Mouse (Mus musculus) megakaryocyte progenitor cell, adult 5-6 weeks (primary cell): ENCODE data around the gene 0610030E20Rik. TPM values are rescaled to one million over a fixed set of nuclear protein-coding genes. Genes with fewer than 3 reads are reported as not detected.

Experiments used
- ATAC-seq: replicated peaks from 2 replicates; pipeline ENCODE4 v1.8.0; 2016; ENCODE audit warnings: mild to moderate bottlenecking, moderate TSS enrichment, inconsistent platforms; ENCODE audit not compliant: poor library complexity
- total RNA-seq, 2 experiments: library from RNA; stranded (forward) in 1 of 2; stranded (reverse) in 1 of 2; fragments of 157-497, 149-512 nt in 1 of 2; fragments of 200-1000 nt in 1 of 2; gene quantifications; 2 replicates each; pipeline versions ENCODE4 v1.2.3 to v1.2.4; 2015 to 2017

Gene 0610030E20Rik
- total RNA-seq, 2 experiments from 2014 or later, result 23.0 to 30.3 TPM

GRCm38 (mm10) chr6:72346261-72346660, 856 bp upstream of the 0610030E20Rik start:
- 0 out of 2 replicates have a peak, but pooled peaks have one; percentile 15 for ATAC-seq

GRCm38 (mm10) chr6:72348411-72348810, 1.3 kb downstream of the 0610030E20Rik start:
- ATAC-seq, result no peak

DNA sequence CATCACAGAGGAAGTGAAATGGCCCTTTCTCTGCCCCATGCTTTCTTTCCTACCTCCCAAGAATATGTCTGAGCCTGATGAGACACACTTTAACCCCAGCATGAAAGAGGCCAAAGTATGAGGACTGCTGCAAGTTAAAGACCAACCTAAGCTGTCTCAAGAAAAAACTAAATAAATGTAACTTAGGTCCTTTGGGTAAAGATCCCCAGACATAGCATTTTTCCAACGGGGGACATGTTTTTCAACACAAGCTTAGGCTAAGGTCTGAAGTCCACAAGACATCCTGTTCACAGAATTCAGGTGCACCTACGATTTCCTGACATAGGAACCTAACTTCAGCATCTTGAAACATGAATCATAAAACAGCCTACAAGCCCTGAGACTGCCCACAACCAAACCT, 3.1 kb downstream of the 0610030E20Rik start:
- ATAC-seq, result no peak

DNA sequence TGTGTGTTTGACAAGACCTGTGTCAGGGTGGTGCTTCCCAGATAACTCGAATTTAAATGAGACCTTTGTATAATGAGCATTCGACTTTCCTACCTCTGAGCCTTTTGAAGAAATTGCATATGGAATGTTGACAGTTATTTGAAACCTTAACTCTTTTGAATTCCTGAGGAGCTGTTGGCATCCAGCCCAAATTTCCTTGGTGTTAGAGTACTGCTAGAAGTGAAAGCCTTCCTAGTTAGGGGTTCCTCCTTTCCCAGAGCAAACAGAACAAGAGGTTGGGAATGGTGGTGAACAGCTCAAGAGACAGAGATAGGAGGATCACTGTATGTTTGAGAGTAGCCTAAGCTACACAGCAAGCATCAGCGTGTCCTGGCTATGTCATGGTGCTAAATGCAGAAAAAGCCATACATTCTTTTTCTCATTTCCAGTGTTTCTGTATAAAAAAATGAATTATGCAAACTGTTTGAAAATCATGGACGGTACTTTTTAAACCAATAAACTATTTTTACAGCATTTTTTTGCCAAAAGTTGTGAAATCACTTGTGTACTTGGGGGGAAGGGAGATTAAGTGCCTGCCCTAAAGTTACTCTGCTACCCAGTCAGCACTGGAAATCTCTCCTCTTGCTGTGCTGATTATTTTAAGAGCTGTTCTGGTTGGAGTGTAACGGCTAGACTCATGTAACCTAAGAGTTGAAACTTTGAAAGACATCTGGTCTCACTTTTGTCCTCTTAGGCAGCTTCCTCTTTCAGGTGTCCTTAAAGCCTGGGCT, 5.7 kb downstream of the 0610030E20Rik start:
- ATAC-seq, result no peak

DNA sequence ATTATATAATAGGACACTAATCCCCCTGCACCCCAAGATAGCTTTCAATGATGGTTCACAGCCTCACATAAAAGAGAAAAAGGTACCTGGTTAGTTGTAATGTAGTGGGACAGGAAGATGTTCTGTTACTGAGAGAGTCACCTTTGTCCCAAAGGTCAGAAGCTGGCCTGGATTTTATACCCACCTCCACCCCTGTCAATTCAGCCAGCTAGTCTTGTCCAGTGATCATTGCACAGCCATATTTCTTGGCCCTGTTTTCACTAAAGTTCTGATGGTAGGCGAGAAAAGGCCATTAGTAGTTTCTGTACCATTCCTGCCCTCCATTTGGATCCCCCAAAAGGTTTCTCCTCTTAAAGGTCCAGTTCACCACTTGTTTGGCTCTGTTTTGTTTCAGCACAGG, 6.9 kb downstream of the 0610030E20Rik start:
- ATAC-seq, result no peak

GRCm38 (mm10) chr6:72355066-72355911, 8.2 kb downstream of the 0610030E20Rik start, which contains the start of gene Tmem150a:
TSS of gene Tmem150a (plus strand) at chr6:72355447.
- ATAC-seq, result peak; percentile 49

GRCm38 (mm10) chr6:72356001-72356532, 8.9 kb downstream of the 0610030E20Rik start:
- ATAC-seq, result no peak

DNA sequence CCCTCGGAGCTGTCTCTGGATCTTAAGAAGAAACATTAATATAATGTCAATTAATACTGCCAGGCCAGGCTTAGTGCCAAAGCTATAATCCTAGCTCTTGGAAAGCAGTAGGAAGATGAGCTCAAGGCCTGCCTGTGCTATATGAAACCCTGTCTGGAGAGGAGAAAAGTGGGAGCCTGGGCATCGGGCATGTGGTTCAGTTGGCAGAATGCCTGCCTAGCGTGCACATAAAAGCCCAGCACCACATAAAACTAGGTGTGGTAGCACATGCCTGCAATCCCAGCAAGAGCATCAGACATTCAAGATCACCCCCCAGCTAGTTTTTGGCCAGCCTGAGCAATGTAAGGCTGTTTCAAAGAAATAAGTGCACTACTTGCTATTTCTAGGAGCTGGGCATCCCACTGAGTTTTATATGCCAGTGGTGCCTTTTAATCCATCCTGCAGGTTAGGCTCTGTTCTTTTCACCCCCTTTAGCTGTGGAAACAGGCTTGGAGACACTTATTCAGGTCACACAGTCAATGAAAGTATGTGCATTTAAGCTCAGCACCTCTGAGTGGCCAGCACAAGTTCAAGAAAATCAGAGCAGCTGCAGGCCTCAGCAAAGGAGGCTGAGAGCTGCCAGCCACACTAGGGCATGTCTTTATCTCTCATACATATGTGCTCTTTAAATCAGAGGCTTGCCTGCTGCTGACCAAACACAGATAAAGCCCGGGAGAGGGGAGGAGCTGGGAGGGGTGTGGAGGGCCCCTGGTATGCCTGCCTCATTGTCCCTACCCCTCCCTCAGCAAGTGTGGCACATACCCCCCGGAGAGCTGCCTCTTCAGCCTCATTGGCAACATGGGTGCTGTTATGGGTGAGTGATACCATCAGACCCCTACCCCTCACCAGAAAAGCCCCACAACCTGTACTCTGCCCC, 10.3 kb downstream of the 0610030E20Rik start:
- peak; percentile 51 for ATAC-seq

DNA sequence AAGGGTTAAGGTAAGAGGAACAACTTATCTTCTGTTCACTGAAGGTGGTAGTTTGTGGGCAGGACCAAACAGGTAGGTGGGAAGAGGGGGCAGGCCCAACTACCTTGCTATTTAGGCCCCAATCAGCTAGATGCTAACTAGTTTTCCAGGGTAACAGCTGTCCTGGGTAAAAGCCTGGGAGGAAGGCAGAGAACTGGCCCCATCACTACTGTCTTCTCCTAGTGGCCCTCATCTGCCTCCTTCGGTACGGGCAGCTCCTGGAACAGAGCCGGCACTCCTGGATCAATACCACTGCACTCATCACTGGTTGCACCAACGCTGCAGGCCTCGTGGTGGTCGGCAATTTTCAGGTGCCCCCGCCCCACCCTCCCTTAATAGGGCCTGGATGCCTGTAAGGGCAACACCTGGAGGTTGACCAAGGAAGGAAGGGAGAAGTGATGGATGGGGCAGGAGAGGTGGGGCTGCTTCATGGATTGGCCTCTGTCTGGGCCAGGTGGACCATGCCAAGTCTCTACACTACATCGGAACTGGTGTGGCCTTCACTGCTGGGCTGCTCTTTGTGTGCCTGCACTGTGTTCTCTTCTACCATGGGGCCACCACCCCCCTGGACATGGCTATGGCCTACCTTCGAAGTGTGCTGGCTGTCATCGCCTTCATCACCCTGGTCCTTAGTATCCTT, 11.1 kb downstream of the 0610030E20Rik start:
- ATAC-seq, result no peak

DNA sequence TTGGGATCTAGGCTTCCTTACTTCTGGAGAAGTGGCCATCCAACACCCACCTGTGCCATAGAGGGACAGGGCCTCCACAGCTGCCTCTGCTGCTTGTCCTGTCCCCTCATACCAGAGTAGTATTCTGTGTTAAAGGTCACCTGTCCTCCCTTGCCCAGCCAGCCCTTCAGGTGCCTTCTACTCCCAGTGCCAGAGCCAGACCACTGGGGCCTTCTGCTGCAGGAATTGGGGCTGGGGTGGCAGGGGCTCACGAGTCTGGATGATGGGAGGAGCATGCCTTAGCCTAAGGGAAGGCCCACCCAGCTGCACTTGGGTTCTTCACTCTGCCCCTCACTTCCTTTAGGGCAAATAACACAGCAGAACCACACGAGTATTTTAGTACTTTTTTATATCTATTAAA, 12.2 kb downstream of the 0610030E20Rik start:
- ATAC-seq, result no peak

GRCm38 (mm10) chr6:72359891-72360598, 12.9 kb downstream of the 0610030E20Rik start:
- ATAC-seq, result no peak

- ATAC-seq, result no peak
Observed at GRCm38 (mm10) chr6:72360599-72360935, 13.4 kb downstream of the 0610030E20Rik start.

- peak; percentile 37 for ATAC-seq
Observed at GRCm38 (mm10) chr6:72361121-72361551, 14.0 kb downstream of the 0610030E20Rik start.

DNA sequence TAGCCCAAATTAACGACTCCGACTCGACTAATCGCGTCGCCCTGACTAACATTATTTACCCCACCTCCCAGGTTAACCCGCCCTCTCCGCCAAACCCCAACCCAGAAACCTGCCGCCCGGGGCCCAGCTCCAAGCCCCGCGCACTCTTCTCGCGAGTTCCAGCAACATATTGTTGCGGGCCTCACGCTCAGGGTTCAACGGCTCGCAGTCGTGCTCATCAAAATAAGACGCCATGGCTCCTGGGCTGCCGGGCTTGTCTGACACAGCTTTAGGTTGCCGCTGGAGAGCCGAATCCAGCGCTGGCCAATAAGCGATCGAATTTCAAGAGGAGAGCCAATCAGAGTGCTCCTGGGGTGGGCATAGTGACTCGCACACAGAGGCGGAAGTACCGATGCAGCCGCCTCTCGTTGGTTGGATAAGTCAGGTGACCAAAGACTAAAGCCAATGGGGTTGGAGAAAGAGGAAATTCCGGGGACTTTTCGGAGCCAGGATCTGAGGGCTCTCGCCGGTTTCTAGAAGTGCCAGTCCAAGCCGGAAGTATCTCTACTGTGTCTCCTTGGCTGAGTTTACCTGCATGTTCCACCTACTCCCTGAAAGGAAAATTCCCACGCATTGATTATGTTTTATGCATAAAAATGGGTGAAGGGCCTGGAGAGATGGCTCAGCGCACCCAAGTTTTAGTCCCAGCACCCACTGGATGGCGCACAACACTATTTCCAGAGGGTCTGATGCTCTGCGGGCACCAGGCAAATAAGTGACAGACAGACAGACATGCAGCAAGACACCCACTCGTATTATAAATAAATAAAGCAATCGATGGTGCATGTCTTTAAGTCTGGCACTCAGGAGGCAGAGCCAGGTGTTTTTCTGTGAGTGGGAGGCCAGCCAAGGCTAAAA, 15.3 kb downstream of the 0610030E20Rik start:
- ATAC-seq, result peak; percentile 86

DNA sequence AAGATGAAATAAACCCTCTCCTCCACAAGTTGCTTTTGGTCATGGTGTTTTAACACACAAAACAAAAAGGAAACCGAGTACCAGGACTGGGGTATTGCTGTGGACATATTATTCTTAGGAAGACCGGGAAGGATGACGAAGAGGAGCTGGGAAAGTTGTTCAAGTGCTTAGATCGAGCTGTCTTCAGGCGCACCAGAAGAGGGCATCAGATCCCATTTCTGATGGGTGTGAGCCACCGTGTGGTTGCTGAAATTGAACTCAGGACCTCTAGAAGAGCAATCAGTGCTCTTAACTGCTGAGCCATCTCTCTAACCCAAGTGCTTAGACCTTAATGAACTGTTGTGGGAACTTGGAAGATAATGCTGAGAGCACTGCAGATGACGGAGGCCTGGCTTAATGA, 16.9 kb downstream of the 0610030E20Rik start:
- ATAC-seq, result no peak

- no peak for ATAC-seq
Observed at GRCm38 (mm10) chr6:72364985-72365384, 17.9 kb downstream of the 0610030E20Rik start.

DNA sequence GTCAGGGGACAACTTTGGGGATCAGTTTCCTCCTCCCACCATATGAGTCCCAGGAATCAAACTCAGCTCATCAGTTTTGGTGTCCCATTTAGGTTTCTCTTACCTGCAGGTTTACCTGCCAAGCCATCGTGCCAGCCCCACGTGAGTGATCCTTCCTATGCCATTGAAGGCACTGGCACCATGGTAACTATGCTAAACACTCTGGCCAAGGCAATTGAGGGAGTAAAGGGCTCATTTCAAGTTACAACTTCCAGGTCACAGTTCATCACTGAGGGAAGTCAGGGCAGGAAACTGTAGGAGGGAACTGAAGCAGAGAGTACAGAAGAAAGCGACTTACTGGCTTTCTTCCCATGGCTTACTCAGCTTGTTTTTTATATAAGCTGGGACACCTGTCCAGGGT, 19.2 kb downstream of the 0610030E20Rik start:
- ATAC-seq, result no peak

GRCm38 (mm10) chr6:72366844-72367443, 19.8 kb downstream of the 0610030E20Rik start, which contains the start of gene Rnf181:
TSS of gene Rnf181 (minus strand) at chr6:72366956.
- no peak for ATAC-seq
